Mouse (Mus musculus) MEL (cell line): ENCODE results near the gene Gpr19. TPM values are rescaled to one million over a fixed set of nuclear protein-coding genes. Genes with fewer than 3 reads are reported as not detected.
A peak's percentile ranks its signal among the peaks of the same experiment; 100 is the strongest.

Source experiments
- DNase-seq: peaks from one replicate; pipeline ENCODE4 v3.0.0; 2011; ENCODE audit warnings: low read depth, low spot score
- H3K27ac ChIP-seq: 2 replicates; pipeline ENCODE4 v1.5.1; 2012; ENCODE audit warnings: low read depth, mild to moderate bottlenecking, control low read depth, low read length, moderate library complexity; ENCODE audit not compliant: control insufficient read depth
- H3K27me3 ChIP-seq, 2 experiments: fragments of 150-350 bp in 1 of 2; sonication (generic) in 1 of 2; 2 replicates each; pipeline ENCODE4 v1.6.1; 2012; ENCODE audit warnings: low read length in 2 of 2, mild to moderate bottlenecking in 2 of 2, improper control_type of control experiment in 1 of 2, moderate library complexity in 1 of 2; ENCODE audit not compliant: insufficient read depth in 2 of 2, control insufficient read depth in 1 of 2
- H3K36me3 ChIP-seq, 2 experiments: 2 replicates each; pipeline ENCODE4 v1.6.1; 2012 to 2014; ENCODE audit warnings: low read length in 2 of 2, improper control_type of control experiment in 1 of 2, inconsistent platforms in 1 of 2, mild to moderate bottlenecking in 1 of 2; ENCODE audit not compliant: insufficient read depth in 2 of 2, control insufficient read depth in 1 of 2
- H3K4me1 ChIP-seq, 2 experiments: fragments of 150-350 bp in 1 of 2; sonication (generic) in 1 of 2; 2 replicates each; pipeline ENCODE4 v1.6.1; 2012; ENCODE audit warnings: low read length in 2 of 2, improper control_type of control experiment in 1 of 2, mild to moderate bottlenecking in 1 of 2; ENCODE audit not compliant: insufficient read depth in 2 of 2, control insufficient read depth in 1 of 2
- H3K4me3 ChIP-seq, 2 experiments: fragments of 150-350 bp in 1 of 2; sonication (generic) in 1 of 2; 2 replicates each; pipeline ENCODE4 v1.5.1; 2012; ENCODE audit warnings: low read depth in 2 of 2, low read length in 2 of 2, mild to moderate bottlenecking in 2 of 2, moderate library complexity in 2 of 2, control low read depth in 1 of 2, improper control_type of control experiment in 1 of 2; ENCODE audit not compliant: control insufficient read depth in 1 of 2, insufficient read depth in 1 of 2
- H3K79me2 ChIP-seq: 2 replicates; pipeline ENCODE4 v1.6.1; 2012; ENCODE audit warnings: mild to moderate bottlenecking, low read length, moderate library complexity; ENCODE audit not compliant: control insufficient read depth, poor library complexity, insufficient read depth
- H3K9ac ChIP-seq: 2 replicates; pipeline ENCODE4 v1.6.1; 2012; ENCODE audit warnings: low read depth, mild to moderate bottlenecking, control low read depth, low read length, moderate library complexity; ENCODE audit not compliant: control insufficient read depth, poor library complexity, severe bottlenecking
- H3K9me3 ChIP-seq: fragments of 150-350 bp; sonication (generic); replicated peaks from 2 replicates; pipeline ENCODE4 v1.6.1; 2012; ENCODE audit warnings: mild to moderate bottlenecking, low read length, improper control_type of control experiment, moderate library complexity; ENCODE audit not compliant: insufficient read depth
- BHLHE40 ChIP-seq: IDR thresholded peaks from 2 replicates; pipeline ENCODE4 v1.6.1; 2012; ENCODE audit warnings: low read depth, mild to moderate bottlenecking, inconsistent platforms, low read length, improper control_type of control experiment, borderline replicate concordance
- CHD1 ChIP-seq: IDR thresholded peaks from 2 replicates; pipeline ENCODE4 v1.6.1; 2012; ENCODE audit warnings: low read depth, mild to moderate bottlenecking, inconsistent platforms, low read length, improper control_type of control experiment
- CHD2 ChIP-seq: IDR thresholded peaks from 2 replicates; pipeline ENCODE4 v1.6.1; 2011; ENCODE audit warnings: low read length, improper control_type of control experiment
- CTCF ChIP-seq, 3 experiments: IDR thresholded peaks in 2 of 3; conservative IDR thresholded peaks in 1 of 3; 2 replicates each; pipeline ENCODE4 v1.5.1; 2011 to 2012; ENCODE audit warnings: low read length in 3 of 3, low read depth in 2 of 3, mild to moderate bottlenecking in 2 of 3, improper control_type of control experiment in 1 of 3, inconsistent platforms in 1 of 3, mixed read lengths in 1 of 3, moderate library complexity in 1 of 3; ENCODE audit not compliant: control insufficient read depth in 1 of 3, insufficient read depth in 1 of 3, poor library complexity in 1 of 3, severe bottlenecking in 1 of 3
- E2F4 ChIP-seq: IDR thresholded peaks from 2 replicates; pipeline ENCODE4 v1.6.1; 2011; ENCODE audit warnings: low read depth, low read length, improper control_type of control experiment, borderline replicate concordance
- ELF1 ChIP-seq: IDR thresholded peaks from 2 replicates; pipeline ENCODE4 v1.6.1; 2014; ENCODE audit warnings: low read depth, mild to moderate bottlenecking, inconsistent platforms, low read length, improper control_type of control experiment, moderate library complexity
- EP300 ChIP-seq, 2 experiments: IDR thresholded peaks; 2 replicates each; pipeline ENCODE4 v1.6.1; 2011; ENCODE audit warnings: improper control_type of control experiment in 2 of 2, low read length in 2 of 2, low read depth in 1 of 2, mild to moderate bottlenecking in 1 of 2
- ETS1 ChIP-seq: IDR thresholded peaks from 2 replicates; pipeline ENCODE4 v1.6.1; 2012; ENCODE audit warnings: low read depth, mild to moderate bottlenecking, inconsistent platforms, low read length, improper control_type of control experiment, moderate library complexity
- GABPA ChIP-seq: IDR thresholded peaks from 2 replicates; pipeline ENCODE4 v1.6.1; 2012; ENCODE audit warnings: low read depth, mild to moderate bottlenecking, inconsistent platforms, low read length, improper control_type of control experiment, moderate library complexity
- GATA1 ChIP-seq: IDR thresholded peaks from 2 replicates; pipeline ENCODE4 v1.6.1; 2011; ENCODE audit warnings: low read depth, low read length, improper control_type of control experiment
- HCFC1 ChIP-seq: IDR thresholded peaks from 2 replicates; pipeline ENCODE4 v1.6.1; 2012; ENCODE audit warnings: low read depth, mild to moderate bottlenecking, inconsistent platforms, low read length, improper control_type of control experiment, moderate library complexity
- JUND ChIP-seq: IDR thresholded peaks from 2 replicates; pipeline ENCODE4 v1.6.1; 2011; ENCODE audit warnings: low read depth, mild to moderate bottlenecking, improper control_type of control experiment, low read length
- KAT2A ChIP-seq: conservative IDR thresholded peaks from 2 replicates; pipeline ENCODE4 v1.6.1; 2012; ENCODE audit warnings: low read depth, low read length, improper control_type of control experiment, inconsistent platforms
- MAFK ChIP-seq: IDR thresholded peaks from 2 replicates; pipeline ENCODE4 v1.6.1; 2011; ENCODE audit warnings: low read depth, mild to moderate bottlenecking, low read length, improper control_type of control experiment, borderline replicate concordance
- MAX ChIP-seq: IDR thresholded peaks from 2 replicates; pipeline ENCODE4 v1.6.1; 2011; ENCODE audit warnings: low read length, improper control_type of control experiment
- MAZ ChIP-seq: IDR thresholded peaks from 2 replicates; pipeline ENCODE4 v1.6.1; 2012; ENCODE audit warnings: low read depth, mild to moderate bottlenecking, inconsistent platforms, low read length, improper control_type of control experiment
- MEF2A ChIP-seq: IDR thresholded peaks from 2 replicates; pipeline ENCODE4 v1.6.1; 2014; ENCODE audit warnings: low read depth, mild to moderate bottlenecking, inconsistent platforms, low read length, improper control_type of control experiment; ENCODE audit not compliant: poor library complexity, insufficient replicate concordance, severe bottlenecking; ENCODE audit errors: extremely low read depth
- MXI1 ChIP-seq: IDR thresholded peaks from 2 replicates; pipeline ENCODE4 v1.6.1; 2011; ENCODE audit warnings: mild to moderate bottlenecking, low read depth, low read length, improper control_type of control experiment
- MYB ChIP-seq: IDR thresholded peaks from 2 replicates; pipeline ENCODE4 v1.6.1; 2011; ENCODE audit warnings: mild to moderate bottlenecking, low read depth, low read length, improper control_type of control experiment
- MYC ChIP-seq: IDR thresholded peaks from 2 replicates; pipeline ENCODE4 v1.6.1; 2011; ENCODE audit warnings: low read depth, mild to moderate bottlenecking, low read length, improper control_type of control experiment, moderate library complexity
- NELFE ChIP-seq: IDR thresholded peaks from 2 replicates; pipeline ENCODE4 v1.6.1; 2011; ENCODE audit warnings: low read depth, low read length, improper control_type of control experiment
- NRF1 ChIP-seq: IDR thresholded peaks from 2 replicates; pipeline ENCODE4 v1.6.1; 2014; ENCODE audit warnings: low read depth, mild to moderate bottlenecking, inconsistent platforms, low read length, improper control_type of control experiment, moderate library complexity; ENCODE audit not compliant: poor library complexity, insufficient read depth, severe bottlenecking
- POLR2AphosphoS2 ChIP-seq: IDR thresholded peaks from 2 replicates; pipeline ENCODE4 v1.6.1; 2011; ENCODE audit warnings: low read length, improper control_type of control experiment
- POLR2AphosphoS5 ChIP-seq: IDR thresholded peaks from 2 replicates; pipeline ENCODE4 v1.6.1; 2012; ENCODE audit warnings: low read depth, borderline replicate concordance, mild to moderate bottlenecking, inconsistent platforms, low read length, moderate library complexity, mixed read lengths
- RAD21 ChIP-seq: IDR thresholded peaks from 2 replicates; pipeline ENCODE4 v1.6.1; 2011; ENCODE audit warnings: mild to moderate bottlenecking, low read depth, low read length, improper control_type of control experiment
- RCOR1 ChIP-seq: IDR thresholded peaks from 2 replicates; pipeline ENCODE4 v1.6.1; 2012; ENCODE audit warnings: low read depth, mild to moderate bottlenecking, inconsistent platforms, low read length, improper control_type of control experiment
- SIN3A ChIP-seq: IDR thresholded peaks from 2 replicates; pipeline ENCODE4 v1.6.1; 2012; ENCODE audit warnings: low read length, improper control_type of control experiment, inconsistent platforms
- SMC3 ChIP-seq: IDR thresholded peaks from 2 replicates; pipeline ENCODE4 v1.6.1; 2011; ENCODE audit warnings: low read depth, low read length, improper control_type of control experiment
- TBP ChIP-seq: IDR thresholded peaks from 2 replicates; pipeline ENCODE4 v1.8.0; 2011; ENCODE audit warnings: low read depth, low read length, improper control_type of control experiment
- TCF12 ChIP-seq: IDR thresholded peaks from 2 replicates; pipeline ENCODE4 v1.6.1; 2014; ENCODE audit warnings: low read depth, mild to moderate bottlenecking, inconsistent platforms, low read length, improper control_type of control experiment, moderate library complexity
- USF1 ChIP-seq: IDR thresholded peaks from 2 replicates; pipeline ENCODE4 v1.6.1; 2014; ENCODE audit warnings: low read depth, mild to moderate bottlenecking, inconsistent platforms, low read length, improper control_type of control experiment, moderate library complexity
- USF2 ChIP-seq, 2 experiments: IDR thresholded peaks; 2 replicates each; pipeline ENCODE4 v1.6.1; 2011 to 2012; ENCODE audit warnings: improper control_type of control experiment in 2 of 2, low read length in 2 of 2, borderline replicate concordance in 1 of 2, inconsistent platforms in 1 of 2, low read depth in 1 of 2, mild to moderate bottlenecking in 1 of 2; ENCODE audit not compliant: insufficient read depth in 1 of 2
- ZKSCAN1 ChIP-seq: IDR thresholded peaks from 2 replicates; pipeline ENCODE4 v1.6.1; 2012; ENCODE audit warnings: low read depth, mild to moderate bottlenecking, inconsistent platforms, low read length, improper control_type of control experiment, moderate library complexity
- ZMIZ1 ChIP-seq: IDR thresholded peaks from 2 replicates; pipeline ENCODE4 v1.6.1; 2012; ENCODE audit warnings: low read depth, mild to moderate bottlenecking, inconsistent platforms, low read length, improper control_type of control experiment, moderate library complexity
- polyA plus RNA-seq, 2 experiments: library from polyadenylated mRNA; stranded (reverse) in 1 of 2; unstranded in 1 of 2; fragments of >175 nt in 1 of 2; fragments of >200 nt in 1 of 2; gene quantifications; 2 replicates each; pipeline versions ENCODE4 v1.2.1 to v1.2.4; 2012; ENCODE audit warnings: low replicate concordance in 2 of 2, low read depth in 1 of 2; ENCODE audit not compliant: insufficient read length in 2 of 2, insufficient read depth in 1 of 2, missing spikeins in 1 of 2
- total RNA-seq: library from RNA; depleted of rRNA; stranded (reverse); fragments of 300-350 nt; gene quantifications from 2 replicates; pipeline ENCODE4 v1.2.3, GENCODE M21; 2012

Gene Gpr19
- total and polyA plus RNA-seq, 3 experiments, result 8.4 to 11.7 TPM; not detected in 1

DNA sequence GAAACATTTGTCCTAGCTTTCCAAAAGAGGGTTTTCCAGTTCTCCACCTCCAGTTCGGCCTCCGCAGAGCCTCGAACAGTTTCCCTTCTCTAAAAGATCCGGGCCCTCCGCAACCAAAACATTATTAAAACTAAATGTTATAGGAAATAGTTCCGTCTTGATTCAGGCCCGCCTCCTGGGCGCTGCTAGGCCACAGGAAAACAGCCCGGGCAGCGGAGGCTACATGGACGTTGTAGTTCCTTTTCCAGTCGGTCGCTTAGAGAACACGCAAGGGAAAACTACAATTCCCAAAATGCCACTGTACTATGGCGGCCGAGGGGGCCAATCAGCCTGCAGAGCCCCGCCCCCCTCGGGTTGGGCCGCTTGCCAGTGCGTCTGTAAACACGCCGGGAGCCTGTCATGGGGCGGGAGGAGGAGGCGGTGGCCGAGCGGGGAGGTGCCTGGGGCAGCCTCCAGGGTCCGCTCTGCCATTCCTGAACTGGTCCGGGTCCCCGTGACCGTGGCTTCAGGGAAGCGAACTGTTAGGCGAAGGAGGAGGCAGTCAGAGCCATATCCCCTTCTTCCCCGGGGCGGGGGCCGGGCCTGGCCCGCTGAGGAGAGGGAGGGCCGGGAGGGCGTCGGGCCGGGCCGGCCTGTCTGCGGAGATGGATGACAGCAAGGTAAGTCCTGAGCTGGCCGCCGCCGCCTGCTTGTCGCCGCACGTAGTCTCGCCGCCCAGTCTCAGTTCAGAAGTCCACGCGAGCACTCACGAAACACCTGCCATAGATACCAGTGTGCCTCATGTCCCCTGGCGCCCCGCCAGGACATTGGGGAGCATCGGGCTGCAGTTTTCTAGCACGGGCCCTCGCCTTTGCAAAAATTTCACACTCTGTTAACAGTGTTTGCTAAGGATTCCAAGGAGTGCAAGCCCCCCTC, 68.3 kb downstream of the Gpr19 start, which contains the start of gene Crebl2:
TSS of gene Crebl2 (plus strand) at position 369 of the 915 bp plus-strand sequence.
- peaks cover 0 to 2% of the 10 kb centered on the region in 2 experiments; a peak in 1 of 4 replicates for H3K4me1 ChIP-seq
- H3K9ac ChIP-seq, result peak within 1 kb of the TSS; percentile 81
- peak; percentile 99 for DNase-seq
- H3K27me3 ChIP-seq, result no peaks in the 10 kb centered on the region
- peak within 1 kb of the TSS; percentile 78 for H3K27ac ChIP-seq
- H3K9me3 ChIP-seq, result no peaks in the 10 kb centered on the region
- H3K79me2 ChIP-seq, result peaks cover 2% of the 10 kb centered on the region; the same call in 1 of the 2 replicates
- H3K36me3 ChIP-seq, result peaks cover 0 to 4% of the 10 kb centered on the region in 2 experiments; a peak in 2 of 4 replicates
- peak within 1 kb of the TSS; percentile 75 to 78 for H3K4me3 ChIP-seq
- TF ChIP-seq EP300 (IDR thresholded peaks at IDR 0.05; ENCODE audit: low read depth in 1 of 2, low read length in 2 of 2) (0 out of 4 replicates have a peak, but pooled peaks of 1 of the 2 experiments have one; percentile 15), MXI1 (peak; percentile 86), MAFK (no peak), MAX (peak; percentile 54; the same call in 1 of the 2 replicates), POLR2AphosphoS2 (peak; percentile 54; the same call in 1 of the 2 replicates), USF2 (IDR thresholded peaks at IDR 0.05; ENCODE audit: borderline replicate concordance in 1 of 2, insufficient read depth in 1 of 2, low read depth in 1 of 2, low read length in 2 of 2) (no peak), JUND (no peak), SMC3 (no peak), MAZ (peak; percentile 98), RCOR1 (no peak), E2F4 (0 out of 2 replicates have a peak, but pooled peaks have one; percentile 6), MEF2A (no peak), TCF12 (peak; percentile 68), RAD21 (no peak), KAT2A (peak; percentile 99), ZKSCAN1 (no peak), NRF1 (0 out of 2 replicates have a peak, but pooled peaks have one; percentile 42), NELFE (peak; percentile 60), CHD2 (peak; percentile 58), TBP (peak; percentile 68), ZMIZ1 (peak; percentile 63), BHLHE40 (peak; percentile 35; the same call in 1 of the 2 replicates), POLR2AphosphoS5 (no peak), CHD1 (no peak), MYC (0 out of 2 replicates have a peak, but pooled peaks have one; percentile 29), ETS1 (peak; percentile 76), SIN3A (peak; percentile 98), USF1 (peak; percentile 57), GATA1 (no peak), ELF1 (peak; percentile 93), HCFC1 (peak; percentile 100), CTCF (IDR thresholded peaks at IDR 0.05 in 2 of 3, conservative IDR thresholded peaks at IDR 0.05 in 1 of 3; ENCODE audit: control insufficient read depth in 1 of 3, insufficient read depth in 1 of 3, low read depth in 2 of 3, low read length in 3 of 3, poor library complexity in 1 of 3, severe bottlenecking in 1 of 3) (no peak), MYB (peak; percentile 38; the same call in 1 of the 2 replicates), GABPA (no peak; the same call in 1 of the 2 replicates)
